Mouse (Mus musculus): ENCODE measurements at regions not wholly inside any gene's neighbourhood (a gene's known extent, or its start where the extent isn't known, plus 50 kb on each side); places are given as distances from the start of the nearest gene placed in this dataset.

GRCm38 (mm10) chr5:4666381-4666780 lies 91.5 kb downstream of the Fzd1 start:
- TF ChIP-seq GATA1 (IDR thresholded peaks at IDR 0.05; ENCODE audit: borderline replicate concordance, low read length) (no peak), FLI1 (IDR thresholded peaks at IDR 0.05; ENCODE audit: low read length) (no peak)
